Mouse (Mus musculus): ENCODE data around the gene Ndufa7.
"Not testable (repeated sequence)": the region's sequence is repeated elsewhere in the genome, so short reads cannot be mapped to it uniquely, and the experiment has no call there.

The Ndufa7 gene

GRCm38 (mm10) chr17:33810334-33811141, 13.8 kb upstream of the Ndufa7 start, which contains the start of gene Kank3:
TSS of gene Kank3 (plus strand) at chr17:33810519.
- DNase-seq (ENCODE audit: extremely low read depth, low read depth, low spot score), result peak; percentile 76

- DNase-seq (ENCODE audit: extremely low read depth, low read depth, low spot score), result no peak
Observed at GRCm38 (mm10) chr17:33811142-33811516, 13.2 kb upstream of the Ndufa7 start.

GRCm38 (mm10) chr17:33812475-33812874, 11.9 kb upstream of the Ndufa7 start:
- DNase-seq (ENCODE audit: extremely low read depth, low read depth, low spot score), result no peak

GRCm38 (mm10) chr17:33812990-33813389, 11.4 kb upstream of the Ndufa7 start:
- no peak for DNase-seq (ENCODE audit: extremely low read depth, low read depth, low spot score)

- no peak for DNase-seq (ENCODE audit: extremely low read depth, low read depth, low spot score)
Observed at GRCm38 (mm10) chr17:33815399-33815798, 9.0 kb upstream of the Ndufa7 start.

GRCm38 (mm10) chr17:33816612-33817011, 7.8 kb upstream of the Ndufa7 start:
- no peak for DNase-seq (ENCODE audit: extremely low read depth, low read depth, low spot score)

GRCm38 (mm10) chr17:33817184-33817968, 7.0 kb upstream of the Ndufa7 start:
- DNase-seq (ENCODE audit: extremely low read depth, low read depth, low spot score), result peak; percentile 56

- no peak for DNase-seq (ENCODE audit: extremely low read depth, low read depth, low spot score)
Observed at GRCm38 (mm10) chr17:33817969-33818643, 6.3 kb upstream of the Ndufa7 start.

- DNase-seq (ENCODE audit: extremely low read depth, low read depth, low spot score), result no peak
Observed at GRCm38 (mm10) chr17:33822436-33822959, 1.9 kb upstream of the Ndufa7 start.

GRCm38 (mm10) chr17:33823171-33823570, 1.2 kb upstream of the Ndufa7 start:
- DNase-seq (ENCODE audit: extremely low read depth, low read depth, low spot score), result not testable (repeated sequence)

GRCm38 (mm10) chr17:33824997-33825330, 592 bp downstream of the Ndufa7 start:
- DNase-seq (ENCODE audit: extremely low read depth, low read depth, low spot score), result not testable (repeated sequence)

GRCm38 (mm10) chr17:33825462-33825861, 1.1 kb downstream of the Ndufa7 start:
- DNase-seq (ENCODE audit: extremely low read depth, low read depth, low spot score), result no peak

GRCm38 (mm10) chr17:33826850-33827249, 2.5 kb downstream of the Ndufa7 start:
- no peak for DNase-seq (ENCODE audit: extremely low read depth, low read depth, low spot score)

GRCm38 (mm10) chr17:33828892-33829291, 4.5 kb downstream of the Ndufa7 start:
- DNase-seq (ENCODE audit: extremely low read depth, low read depth, low spot score), result peak; percentile 99

GRCm38 (mm10) chr17:33829561-33829960, 5.2 kb downstream of the Ndufa7 start:
- no peak for DNase-seq (ENCODE audit: extremely low read depth, low read depth, low spot score)

GRCm38 (mm10) chr17:33842966-33843795, 18.8 kb downstream of the Ndufa7 start, which contains the start of gene Cd320:
TSS of gene Cd320 (plus strand) at chr17:33843091.
- no peak for DNase-seq (ENCODE audit: extremely low read depth, low read depth, low spot score)

GRCm38 (mm10) chr17:33844196-33844595, 19.8 kb downstream of the Ndufa7 start:
- DNase-seq (ENCODE audit: extremely low read depth, low read depth, low spot score), result no peak

GRCm38 (mm10) chr17:33848139-33848538, 23.8 kb downstream of the Ndufa7 start:
- DNase-seq (ENCODE audit: extremely low read depth, low read depth, low spot score), result no peak

GRCm38 (mm10) chr17:33851331-33851730, 27.0 kb downstream of the Ndufa7 start:
- DNase-seq (ENCODE audit: extremely low read depth, low read depth, low spot score), result no peak

- DNase-seq (ENCODE audit: extremely low read depth, low read depth, low spot score), result no peak
Observed at GRCm38 (mm10) chr17:33857816-33858215, 33.4 kb downstream of the Ndufa7 start.
